Mouse (Mus musculus) gastrocnemius, postnatal 36 days (tissue): ENCODE results near the gene Nek6. TPM values are rescaled to one million over a fixed set of nuclear protein-coding genes. Genes with fewer than 3 reads are reported as not detected.

ENCODE experiments used
- microRNA-seq, 2 experiments: library from miRNA; unstranded; fragments of <30 nt; microRNA quantifications; one replicate each; pipeline ENCODE4 v1.2.0; 2021
- total RNA-seq, 2 experiments: library from RNA; stranded (reverse); gene quantifications; 2 replicates each; pipeline ENCODE4 v1.2.3; 2021

The Nek6 gene
- total RNA-seq, 2 experiments from 2014 or later, result 6.9 to 11.2 TPM

Small RNA genes lying within 50 kb of the gene (microRNA-seq; reads per million reads assigned to microRNA genes)
- gene Gm27634, result 0 reads per million in 2 experiments

Other genes with a start within 250 kb of the Nek6 start
- 10 to 100 TPM; 24.9 to 28.2 TPM for gene Dennd1a, start 224.3 kb upstream of the Nek6 start, total RNA-seq
- gene Lhx2, start 172.4 kb upstream of the Nek6 start, total RNA-seq, result not detected
- 100 to 1,000 TPM; 282 to 284 TPM for gene Psmb7, start 132.4 kb downstream of the Nek6 start, total RNA-seq
- gene Nr5a1, start 202.9 kb downstream of the Nek6 start, total RNA-seq, result not detected